In genomic region chr13:62652681-62653368, GRCm38 (mm10) we compare ENCODE assay signal across 8 mouse cellular contexts. TPM values are rescaled to one million over a fixed set of nuclear protein-coding genes. Genes with fewer than 3 reads are reported as not detected.
DNase-seq lines count a peak whose midpoint lies in the region; ATAC-seq lines count a peak whose summit lies in the region.
"Not testable (repeated sequence)": the region's sequence is repeated elsewhere in the genome, so short reads cannot be mapped to it uniquely, and the experiment has no call there.

No protein-coding gene starts in this region.

- peak overlapping the region; percentile 67 for H3K4me2 ChIP-seq in heart, embryonic 15.5 days
- H3K4me2 ChIP-seq in liver, embryonic 12.5 days: peak overlapping the region; percentile 66
- peak overlapping the region; percentile 41 for H3K4me2 ChIP-seq in stomach, embryonic 14.5 days (replicated peaks; ENCODE audit: low read depth, low read length)

- not testable (repeated sequence) for H3K27me3 ChIP-seq in forebrain, embryonic 10.5 days (ENCODE audit: poor library complexity, severe bottlenecking); heart, embryonic 15.5 days; liver, embryonic 12.5 days (replicated peaks); stomach, embryonic 14.5 days (ENCODE audit: control insufficient read depth, insufficient read depth, low read length)

- not testable (repeated sequence) for H3K36me3 ChIP-seq in forebrain, embryonic 10.5 days (replicated peaks); heart, embryonic 15.5 days; liver, embryonic 12.5 days; stomach, embryonic 14.5 days (ENCODE audit: control insufficient read depth, insufficient read depth, low read length)

- peak overlapping the region; percentile 74 for H3K4me3 ChIP-seq in brown adipose tissue, adult 24 weeks (ENCODE audit: insufficient read depth, low read depth, low read length)
- H3K4me3 ChIP-seq in forebrain, embryonic 10.5 days: peak overlapping the region; percentile 58
- H3K4me3 ChIP-seq in heart, embryonic 15.5 days: peak overlapping the region; percentile 76
- peak overlapping the region; percentile 57 for H3K4me3 ChIP-seq in liver, embryonic 12.5 days
- peak overlapping the region; percentile 49 for H3K4me3 ChIP-seq in stomach, embryonic 14.5 days (ENCODE audit: low read depth, low read length)

- H3K27ac ChIP-seq in brown adipose tissue, adult 24 weeks (replicated peaks; ENCODE audit: low read depth, low read length); liver, embryonic 12.5 days; stomach, embryonic 14.5 days (ENCODE audit: low read length): not testable (repeated sequence)
- peak overlapping the region; percentile 71 for H3K27ac ChIP-seq in forebrain, embryonic 10.5 days
- peak overlapping the region; percentile 65 for H3K27ac ChIP-seq in heart, embryonic 15.5 days

- peak overlapping the region; percentile 59 for H3K9ac ChIP-seq in heart, embryonic 15.5 days
- H3K9ac ChIP-seq in liver, embryonic 12.5 days: peak overlapping the region; percentile 49; the same call in 1 of the 2 replicates
- H3K9ac ChIP-seq in stomach, embryonic 14.5 days (replicated peaks; ENCODE audit: low read depth, low read length): not testable (repeated sequence)

- H3K4me1 ChIP-seq in brown adipose tissue, adult 24 weeks (ENCODE audit: control insufficient read depth, insufficient read depth, insufficient read length, low read length); forebrain, embryonic 10.5 days; heart, embryonic 15.5 days (replicated peaks); liver, embryonic 12.5 days; stomach, embryonic 14.5 days (ENCODE audit: control insufficient read depth, insufficient read depth, low read length): not testable (repeated sequence)

- WGBS in forebrain, embryonic 10.5 days: 2% methylated on average over 16 of the region's 16 CpGs
- whole genome bisulfite sequencing in heart, embryonic 15.5 days: under 1% methylated on average over 16 of the region's 16 CpGs
- WGBS in liver, embryonic 12.5 days (ENCODE audit: insufficient replicate concordance): under 1% methylated on average over 16 of the region's 16 CpGs
- under 1% methylated on average over 16 of the region's 16 CpGs for WGBS in stomach, embryonic 14.5 days

- peak; percentile 100 for ATAC-seq in CD4-positive, CD25-positive, alpha-beta regulatory T cell, adult 4 months
- ATAC-seq in heart, embryonic 15.5 days (replicated peaks; ENCODE audit: insufficient number of reproducible peaks, insufficient read depth, low FRiP score, low read depth): peak; percentile 93
- peak; percentile 98 for ATAC-seq in liver, embryonic 12.5 days
- peak; percentile 100 for ATAC-seq in stomach, embryonic 14.5 days (ENCODE audit: insufficient number of reproducible peaks, insufficient read depth, low FRiP score, low read depth)

- DNase-seq in forebrain, embryonic 10.5 days (ENCODE audit: extremely low spot score, low spot score): peak; percentile 66
- DNase-seq in kidney, postnatal 14 days: peak; percentile 86
- peak; percentile 83 for DNase-seq in naive thymus-derived CD4-positive, alpha-beta T cell, adult 2 months (ENCODE audit: low read depth)

- H3K9me3 ChIP-seq in forebrain, embryonic 10.5 days: peaks cover 27% of the 10 kb centered on the region
- not testable (repeated sequence) for H3K9me3 ChIP-seq in heart, embryonic 15.5 days (replicated peaks); liver, embryonic 12.5 days (replicated peaks); stomach, embryonic 14.5 days (ENCODE audit: control insufficient read depth, low read depth, low read length)

RNA-seq across cellular contexts. Expression of gene 6720489N17Rik, which starts 28.8 kb away (rescaled TPM):
- polyA plus RNA-seq in CD4-positive, CD25-positive, alpha-beta regulatory T cell, adult 4 months (2017; shearing (Covaris generic)): 1 to 10 TPM; 2.3 to 3.3 TPM
- polyA plus RNA-seq in brown adipose tissue, adult 24 weeks (2012; ENCODE audit: insufficient read depth, insufficient read length, missing spikeins): 0.59 and 1.3 TPM in 2 replicates
- polyA plus RNA-seq in forebrain, embryonic 10.5 days (2016; fragmentation: Nextera tagmentation; extraction: Ambion mirVana): 16.4 and 17.5 TPM in 2 replicates
- polyA plus RNA-seq in heart, embryonic 15.5 days (2015; fragmentation: Nextera tagmentation; extraction: Ambion mirVana): 5.3 and 7.2 TPM in 2 replicates
- polyA plus RNA-seq in liver, embryonic 12.5 days (2016; fragmentation: Nextera tagmentation; extraction: Ambion mirVana): 3.6 and 4.3 TPM in 2 replicates
- 12.8 and 15.1 TPM in 2 replicates for polyA plus RNA-seq in stomach, embryonic 14.5 days (2014; fragmentation: Nextera tagmentation; extraction: Ambion mirVana)
